Mouse (Mus musculus) stomach, postnatal 0 days (tissue): ENCODE measurements around the gene Mettl9. TPM values are rescaled to one million over a fixed set of nuclear protein-coding genes. Genes with fewer than 3 reads are reported as not detected.

Source experiments
- ATAC-seq: fragments of 200-750 bp; cut with Nextera tagmentation; 2 replicates; pipeline ENCODE4 v1.8.0; 2017; ENCODE audit not compliant: low FRiP score, low TSS enrichment
- DNase-seq: peaks from one replicate; pipeline ENCODE4 v3.0.0-alpha.2; 2016; ENCODE audit warnings: low spot score
- H3K27ac ChIP-seq: fragments of 300-500 bp; sonication (generic); replicated peaks from 2 replicates; pipeline ENCODE4 v1.5.1; 2014; ENCODE audit warnings: mild to moderate bottlenecking, control low read depth
- H3K27me3 ChIP-seq: fragments of 300-500 bp; sonication (generic); 2 replicates; pipeline ENCODE4 v1.6.1; 2014; ENCODE audit warnings: low read length; ENCODE audit not compliant: control insufficient read depth, insufficient read depth
- H3K36me3 ChIP-seq: fragments of 300-500 bp; sonication (generic); 2 replicates; pipeline ENCODE4 v1.6.1; 2014; ENCODE audit warnings: low read length, mixed read lengths; ENCODE audit not compliant: control insufficient read depth, insufficient read depth
- H3K4me1 ChIP-seq: fragments of 300-500 bp; sonication (generic); replicated peaks from 2 replicates; pipeline ENCODE4 v1.6.1; 2014; ENCODE audit warnings: antibody characterized with exemption; ENCODE audit not compliant: control insufficient read depth, insufficient read depth
- H3K4me2 ChIP-seq: fragments of 300-500 bp; sonication (generic); replicated peaks from 2 replicates; pipeline ENCODE4 v1.6.1; 2014; ENCODE audit warnings: low read depth, mild to moderate bottlenecking, control low read depth, moderate library complexity
- H3K4me3 ChIP-seq: fragments of 300-500 bp; sonication (generic); 2 replicates; pipeline ENCODE4 v1.5.1; 2014; ENCODE audit warnings: low read depth, low read length, control low read depth
- H3K9ac ChIP-seq: fragments of 300-500 bp; sonication (generic); 2 replicates; pipeline ENCODE4 v1.6.1; 2014; ENCODE audit warnings: mild to moderate bottlenecking, low read length, control low read depth, mixed read lengths
- H3K9me3 ChIP-seq: fragments of 300-500 bp; sonication (generic); 2 replicates; pipeline ENCODE4 v1.6.1; 2016; ENCODE audit warnings: low read length; ENCODE audit not compliant: control insufficient read depth
- CTCF ChIP-seq: IDR thresholded peaks from 2 replicates; pipeline ENCODE4 v1.5.1; 2016; ENCODE audit warnings: antibody characterized with exemption, low read depth, mild to moderate bottlenecking, moderate library complexity
- EP300 ChIP-seq: optimal IDR thresholded peaks from 2 replicates; pipeline ENCODE3; 2016; ENCODE audit warnings: antibody characterized with exemption
- WGBS: fragments of 180-500 bp; shearing (Covaris S2); extraction: QIAGEN DNeasy Blood & Tissue Kit; methylation state at CpG from one replicate; pipeline ENCODE4 v1.1.7; 2014; 5-methylcytosine and 5-hydroxymethylcytosine counted together
- polyA plus RNA-seq: library from polyadenylated mRNA; unstranded; fragments of >200 nt; fragmentation: Nextera tagmentation; extraction: Ambion mirVana; gene quantifications from 2 replicates; pipeline ENCODE4 v1.2.1, GENCODE M21; 2015

Gene Mettl9
- polyA plus RNA-seq, 1 experiment from 2014 or later: 85.2 TPM

- Histone ChIP-seq H3K36me3 (no peaks in the 10 kb centered on the region), H3K9me3 (no peaks in the 10 kb centered on the region), H3K4me1 (no peaks in the 10 kb centered on the region), H3K4me2 (no peak overlapping the region), H3K27me3 (no peaks in the 10 kb centered on the region), H3K9ac (no peak overlapping the region), H3K4me3 (no peak overlapping the region), H3K27ac (no peak overlapping the region)
- DNase-seq: no peak
- no peak for ATAC-seq
- TF ChIP-seq CTCF (no peak), EP300 (no peak)
- 56% methylated on average over 9 of the region's 9 CpGs for WGBS
These were observed 48.8 kb downstream of the Mettl9 start for GRCm38 (mm10) chr7:121082949-121083513.

DNA sequence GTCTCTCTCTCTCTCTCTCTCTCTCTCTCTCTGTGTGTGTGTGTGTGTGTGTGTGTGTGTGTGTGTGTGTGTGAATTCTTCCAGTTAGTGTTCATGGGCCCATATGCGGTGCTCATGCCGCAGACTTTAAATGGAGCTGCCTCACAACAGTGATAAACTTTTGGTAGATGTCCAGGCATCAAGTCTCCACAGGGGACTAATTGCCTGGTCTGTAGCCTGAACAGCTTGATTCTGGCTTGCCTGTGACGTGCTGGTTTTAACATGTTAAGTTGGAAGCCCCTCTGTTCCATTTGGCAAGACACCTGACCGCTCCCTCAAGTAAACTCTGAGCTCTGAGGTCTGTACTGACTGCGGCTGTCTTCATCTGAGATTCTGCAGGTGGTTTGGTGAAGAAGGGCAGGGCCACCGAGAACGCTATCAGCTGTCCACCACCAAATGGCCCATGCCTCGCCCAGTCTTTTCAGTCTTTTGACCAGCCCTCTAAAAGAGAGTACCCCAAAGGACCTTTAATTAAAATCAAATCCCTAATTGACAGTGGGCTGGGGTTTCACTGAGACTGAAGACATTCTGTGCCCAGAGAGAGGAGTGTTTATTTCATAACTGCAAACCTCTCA, 50.7 kb downstream of the Mettl9 start:
- ATAC-seq (no peak), DNase-seq (no peak)
- Histone ChIP-seq H3K27me3 (no peaks in the 10 kb centered on the region), H3K27ac (no peak overlapping the region), H3K9ac (no peak overlapping the region), H3K36me3 (no peaks in the 10 kb centered on the region), H3K4me1 (no peaks in the 10 kb centered on the region), H3K4me2 (no peak overlapping the region), H3K4me3 (no peak overlapping the region), H3K9me3 (no peaks in the 10 kb centered on the region)
- 33% methylated on average over 8 of the region's 8 CpGs for WGBS
- TF ChIP-seq CTCF (no peak), EP300 (no peak)

DNA sequence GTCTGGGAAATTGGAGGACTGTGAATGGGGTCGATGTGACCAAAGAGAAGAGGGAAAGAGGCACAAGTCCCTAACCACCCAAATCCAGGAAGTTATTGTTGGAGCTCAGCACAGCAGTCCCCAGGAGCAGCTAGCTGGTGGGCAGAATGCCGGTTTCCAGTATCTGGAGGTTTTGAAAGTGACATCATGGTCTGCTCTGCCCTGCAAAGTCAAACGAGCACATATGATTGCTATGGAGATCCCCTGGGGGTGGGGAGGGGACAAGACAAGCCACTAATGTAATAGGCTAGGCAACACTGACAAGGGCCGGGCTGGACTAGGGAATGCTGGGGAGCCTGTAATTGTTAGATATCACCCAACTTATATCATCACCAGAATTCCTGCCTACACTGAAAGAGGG, 51.3 kb downstream of the Mettl9 start:
- WGBS: 18% methylated on average over 4 of the region's 4 CpGs
- DNase-seq: no peak

GRCm38 (mm10) chr7:121088745-121089144, 54.5 kb downstream of the Mettl9 start:
- no peaks in the 10 kb centered on the region for H3K27me3 ChIP-seq
- H3K27ac ChIP-seq: no peak overlapping the region
- no peak overlapping the region for H3K9ac ChIP-seq
- 80% methylated on average over 5 of the region's 5 CpGs for WGBS
- no peaks in the 10 kb centered on the region for H3K4me1 ChIP-seq
- DNase-seq (no peak), ATAC-seq (no peak)
- no peak for TF ChIP-seq EP300
- TF ChIP-seq CTCF: peak; percentile 47
- H3K36me3 ChIP-seq: no peaks in the 10 kb centered on the region
- H3K4me2 ChIP-seq: no peak overlapping the region
- no peak overlapping the region for H3K4me3 ChIP-seq
- no peaks in the 10 kb centered on the region for H3K9me3 ChIP-seq

More for the DNA sequence above, 51.3 kb downstream of the Mettl9 start:
- H3K4me1 ChIP-seq: no peaks in the 10 kb centered on the region
- no peaks in the 10 kb centered on the region for H3K36me3 ChIP-seq
- TF ChIP-seq EP300: no peak
- TF ChIP-seq CTCF: no peak
- no peaks in the 10 kb centered on the region for H3K27me3 ChIP-seq
- no peaks in the 10 kb centered on the region for H3K9me3 ChIP-seq
- H3K27ac ChIP-seq: no peak overlapping the region
- 0 out of 2 replicates have a peak, but pooled peaks have one; percentile 27 for ATAC-seq
- no peak overlapping the region for H3K9ac ChIP-seq
- no peak overlapping the region for H3K4me3 ChIP-seq
- no peak overlapping the region for H3K4me2 ChIP-seq

DNA sequence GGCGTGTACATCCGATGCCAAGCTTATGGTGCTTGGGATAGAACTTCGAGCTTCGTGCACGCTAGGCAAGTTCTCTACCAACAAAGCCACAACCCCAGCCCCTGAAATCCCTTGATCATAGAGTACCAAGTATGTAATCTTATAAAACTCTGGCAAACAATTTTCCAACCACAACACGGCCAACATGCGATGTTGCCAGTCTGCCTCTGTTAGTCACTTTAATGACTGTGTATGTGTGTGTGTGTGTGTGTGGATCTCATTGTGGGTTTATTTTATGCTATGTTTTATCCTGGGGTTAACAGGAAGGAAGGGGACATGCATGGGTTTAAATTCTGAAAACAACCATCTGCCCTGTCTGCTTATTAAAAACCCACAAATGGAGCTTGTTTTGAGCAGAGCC, 56.5 kb downstream of the Mettl9 start:
- Histone ChIP-seq H3K9me3 (no peaks in the 10 kb centered on the region), H3K9ac (no peak overlapping the region), H3K36me3 (no peaks in the 10 kb centered on the region), H3K4me1 (no peaks in the 10 kb centered on the region), H3K27me3 (no peaks in the 10 kb centered on the region), H3K27ac (no peak overlapping the region), H3K4me3 (no peak overlapping the region), H3K4me2 (no peak overlapping the region)
- TF ChIP-seq CTCF (no peak), EP300 (no peak)
- no peak for ATAC-seq
- 80% methylated on average over 7 of the region's 7 CpGs for WGBS
- no peak for DNase-seq

GRCm38 (mm10) chr7:121093026-121093425, 58.8 kb downstream of the Mettl9 start:
- TF ChIP-seq EP300 (no peak), CTCF (no peak)
- Histone ChIP-seq H3K9me3 (no peaks in the 10 kb centered on the region), H3K4me2 (no peak overlapping the region), H3K9ac (no peak overlapping the region), H3K27me3 (no peaks in the 10 kb centered on the region), H3K4me3 (no peak overlapping the region), H3K36me3 (no peaks in the 10 kb centered on the region), H3K27ac (no peak overlapping the region), H3K4me1 (no peaks in the 10 kb centered on the region)
- DNase-seq (no peak), ATAC-seq (no peak)
- WGBS: 57% methylated on average over 4 of the region's 4 CpGs
